Comparison of ENCODE assay signal across 15 mouse cellular contexts in genomic region chr1:106346776-106347175, GRCm38 (mm10).
DNase-seq lines count a peak whose midpoint lies in the region; ATAC-seq and TF ChIP-seq lines count a peak whose summit lies in the region.
"Had no signal": no experiment of that assay in that cellular context is flagged by ENCODE, and none has a peak within 500 bp of the region (broad histone marks: within the 10 kb centered on the region; RNA-seq: fewer than 3 reads in every experiment).

No protein-coding gene starts in this region.

- no peak overlapping the region for H3K4me3 ChIP-seq in heart, postnatal 0 days (ENCODE audit: low read depth, low read length)
- no peak overlapping the region for H3K4me3 ChIP-seq in lung, embryonic 14.5 days (ENCODE audit: low read depth, low read length)
- H3K4me3 ChIP-seq in E14TG2a.4 (replicated peaks; ENCODE audit: low read length) = no peak overlapping the region
- no peak overlapping the region for H3K4me3 ChIP-seq in embryonic fibroblast, embryonic 13.5 days (ENCODE audit: insufficient read depth, low read length)
- H3K4me3 ChIP-seq: heart, embryonic 13.5 days; hindbrain, embryonic 13.5 days; liver, embryonic 15.5 days; midbrain, embryonic 12.5 days; neural tube, embryonic 12.5 days had no signal

- peaks cover 2% of the 10 kb centered on the region; the same call in 1 of the 2 replicates for H3K4me1 ChIP-seq in heart, postnatal 0 days (ENCODE audit: control insufficient read depth, insufficient read depth)
- no peaks in the 10 kb centered on the region for H3K4me1 ChIP-seq in lung, embryonic 14.5 days (ENCODE audit: insufficient read depth)
- no peaks in the 10 kb centered on the region for H3K4me1 ChIP-seq in E14TG2a.4 (replicated peaks; ENCODE audit: low read depth, low read length)
- H3K4me1 ChIP-seq in embryonic fibroblast, embryonic 13.5 days (ENCODE audit: control insufficient read depth, insufficient read depth, low read length) = peaks cover under 1% of the 10 kb centered on the region; the same call in 1 of the 2 replicates
- H3K4me1 ChIP-seq: hindbrain, embryonic 13.5 days; liver, embryonic 15.5 days; neural tube, embryonic 12.5 days had no signal

- no peak for TF ChIP-seq EP300 in heart, postnatal 0 days (IDR thresholded peaks at IDR 0.05; ENCODE audit: low read depth)

- H3K9ac ChIP-seq in heart, postnatal 0 days (replicated peaks; ENCODE audit: low read depth, low read length) = no peak overlapping the region
- no peak overlapping the region for H3K9ac ChIP-seq in lung, embryonic 14.5 days
- H3K9ac ChIP-seq: heart, embryonic 13.5 days; hindbrain, embryonic 13.5 days; liver, embryonic 15.5 days; midbrain, embryonic 12.5 days; neural tube, embryonic 12.5 days had no signal

- no peak for DNase-seq in heart, postnatal 0 days (ENCODE audit: low spot score)
- no peak for DNase-seq in heart, postnatal 25 days (ENCODE audit: low spot score)
- no peak for DNase-seq in lung, embryonic 14.5 days
- no peak for DNase-seq in lung, adult 18-20 months
- no peak for DNase-seq in Muller cell, postnatal 12 days (ENCODE audit: inconsistent ontology term)
- no peak for DNase-seq in frontal cortex, postnatal 14 days (ENCODE audit: low spot score in 2 of 2)
- DNase-seq: adrenal gland, adult 8-10 months; retina, postnatal 1 day had no signal

- ATAC-seq in heart, postnatal 0 days (ENCODE audit: insufficient read depth, low read depth) = no peak
- ATAC-seq in lung, embryonic 14.5 days (ENCODE audit: insufficient read depth) = no peak

- H3K36me3 ChIP-seq in heart, postnatal 0 days (replicated peaks; ENCODE audit: control insufficient read depth, insufficient read depth, low read length) = peaks cover 56% of the 10 kb centered on the region
- H3K36me3 ChIP-seq in lung, embryonic 14.5 days (ENCODE audit: insufficient read depth) = 0 out of 2 replicates have a peak, but pooled peaks cover 3% of the 10 kb centered on the region
- H3K36me3 ChIP-seq in E14TG2a.4 (ENCODE audit: insufficient read depth, low read length) = no peaks in the 10 kb centered on the region; the same call in 1 of the 2 replicates
- H3K36me3 ChIP-seq: liver, embryonic 15.5 days had no signal

- TF ChIP-seq POLR2A in embryonic fibroblast, embryonic 13.5 days (IDR thresholded peaks at IDR 0.05; ENCODE audit: low read depth, low read length) = no peak

- no peak overlapping the region for H3K4me2 ChIP-seq in heart, postnatal 0 days (ENCODE audit: low read depth, low read length)
- no peak overlapping the region for H3K4me2 ChIP-seq in lung, embryonic 14.5 days
- H3K4me2 ChIP-seq: heart, embryonic 13.5 days; hindbrain, embryonic 13.5 days; liver, embryonic 15.5 days; midbrain, embryonic 12.5 days; neural tube, embryonic 12.5 days had no signal

- no peaks in the 10 kb centered on the region for H3K27me3 ChIP-seq in heart, postnatal 0 days (ENCODE audit: control insufficient read depth, insufficient read depth, low read length)
- H3K27me3 ChIP-seq in lung, embryonic 14.5 days (ENCODE audit: insufficient read depth, low read length) = no peaks in the 10 kb centered on the region
- no peaks in the 10 kb centered on the region for H3K27me3 ChIP-seq in E14TG2a.4 (ENCODE audit: insufficient read depth, low read length)
- H3K27me3 ChIP-seq: heart, embryonic 13.5 days; hindbrain, embryonic 13.5 days; liver, embryonic 15.5 days; midbrain, embryonic 12.5 days; neural tube, embryonic 12.5 days had no signal

- TF ChIP-seq CTCF in heart, postnatal 0 days (IDR thresholded peaks at IDR 0.05; ENCODE audit: low read depth) = peak; percentile 29; the same call in 1 of the 2 replicates
- peak; percentile 35 for TF ChIP-seq CTCF in lung, embryonic 14.5 days (IDR thresholded peaks at IDR 0.05; ENCODE audit: low read depth)
- TF ChIP-seq CTCF in E14TG2a.4 (conservative IDR thresholded peaks at IDR 0.05; ENCODE audit: low read length) = 0 out of 2 replicates have a peak, but pooled peaks have one; percentile 14
- 0 out of 2 replicates have a peak, but pooled peaks have one; percentile 24 for TF ChIP-seq CTCF in embryonic fibroblast, embryonic 13.5 days (IDR thresholded peaks at IDR 0.05; ENCODE audit: borderline replicate concordance, insufficient read depth, low read length)

- H3K27ac ChIP-seq in heart, postnatal 0 days (ENCODE audit: low read depth) = no peak overlapping the region
- H3K27ac ChIP-seq in lung, embryonic 14.5 days (ENCODE audit: low read depth) = no peak overlapping the region
- no peak overlapping the region for H3K27ac ChIP-seq in embryonic fibroblast, embryonic 13.5 days (ENCODE audit: insufficient read depth, low read length)
- H3K27ac ChIP-seq: heart, embryonic 13.5 days; hindbrain, embryonic 13.5 days; liver, embryonic 15.5 days; midbrain, embryonic 12.5 days; neural tube, embryonic 12.5 days had no signal

- no peaks in the 10 kb centered on the region for H3K9me3 ChIP-seq in heart, postnatal 0 days (replicated peaks; ENCODE audit: control insufficient read depth, low read length)
- no peaks in the 10 kb centered on the region for H3K9me3 ChIP-seq in lung, embryonic 14.5 days (ENCODE audit: low read depth, low read length)
- H3K9me3 ChIP-seq in E14TG2a.4 (ENCODE audit: low read length) = no peaks in the 10 kb centered on the region
- H3K9me3 ChIP-seq: heart, embryonic 13.5 days; hindbrain, embryonic 13.5 days; liver, embryonic 15.5 days; midbrain, embryonic 12.5 days; neural tube, embryonic 12.5 days had no signal

- 95% methylated on average over 3 of the region's 3 CpGs for WGBS in heart, postnatal 0 days
- 95% methylated on average over 3 of the region's 3 CpGs for WGBS in lung, embryonic 14.5 days

- intact Hi-C loops in heart, postnatal 25 days (cut with DNase I) = no loop called here
